Mouse (Mus musculus) embryonic facial prominence, embryonic 14.5 days (tissue): ENCODE results near the gene Cactin. TPM values are rescaled to one million over a fixed set of nuclear protein-coding genes. Genes with fewer than 3 reads are reported as not detected.

Experiments used
- ATAC-seq: fragments of 200-750 bp; cut with Nextera tagmentation; 2 replicates; pipeline ENCODE4 v1.8.0; 2017; ENCODE audit warnings: low read depth, moderate number of reproducible peaks, moderate TSS enrichment
- DNase-seq: peaks from one replicate; pipeline ENCODE4 v3.0.0-alpha.2; 2015; ENCODE audit warnings: low spot score
- H3K27ac ChIP-seq: fragments of 300-500 bp; sonication (generic); replicated peaks from 2 replicates; pipeline ENCODE4 v1.5.1; 2014; ENCODE audit warnings: low read depth, mild to moderate bottlenecking, low read length, moderate library complexity
- H3K27me3 ChIP-seq: fragments of 300-500 bp; sonication (generic); replicated peaks from 2 replicates; pipeline ENCODE4 v1.6.1; 2014; ENCODE audit warnings: low read length; ENCODE audit not compliant: control insufficient read depth, insufficient read depth
- H3K36me3 ChIP-seq: fragments of 300-500 bp; sonication (generic); 2 replicates; pipeline ENCODE4 v1.6.1; 2014; ENCODE audit warnings: low read length, mixed read lengths; ENCODE audit not compliant: control insufficient read depth, insufficient read depth
- H3K4me1 ChIP-seq: fragments of 300-500 bp; sonication (generic); 2 replicates; pipeline ENCODE4 v1.6.1; 2014; ENCODE audit warnings: antibody characterized with exemption, low read length; ENCODE audit not compliant: control insufficient read depth, insufficient read depth
- H3K4me2 ChIP-seq: fragments of 300-500 bp; sonication (generic); 2 replicates; pipeline ENCODE4 v1.6.1; 2014; ENCODE audit warnings: low read depth, mild to moderate bottlenecking, low read length, moderate library complexity, mixed read lengths
- H3K4me3 ChIP-seq: fragments of 300-500 bp; sonication (generic); 2 replicates; pipeline ENCODE4 v1.5.1; 2014; ENCODE audit warnings: low read depth, mild to moderate bottlenecking, low read length
- H3K9ac ChIP-seq: fragments of 300-500 bp; sonication (generic); 2 replicates; pipeline ENCODE4 v1.6.1; 2014; ENCODE audit warnings: low read depth, mild to moderate bottlenecking, low read length, moderate library complexity, mixed read lengths
- H3K9me3 ChIP-seq: fragments of 300-500 bp; sonication (generic); 2 replicates; pipeline ENCODE4 v1.6.1; 2016; ENCODE audit warnings: low read length; ENCODE audit not compliant: control insufficient read depth
- WGBS: fragments of 180-500 bp; shearing (Covaris S2); extraction: QIAGEN DNeasy Blood & Tissue Kit; methylation state at CpG from one replicate; pipeline ENCODE4 v1.1.7; 2014; 5-methylcytosine and 5-hydroxymethylcytosine counted together
- polyA plus RNA-seq: library from polyadenylated mRNA; unstranded; fragments of >200 nt; fragmentation: Nextera tagmentation; extraction: Ambion mirVana; gene quantifications from 2 replicates; pipeline ENCODE4 v1.2.1, GENCODE M21; 2014

Cactin gene
- polyA plus RNA-seq, 1 experiment from 2014 or later: 27.0 TPM

- Histone ChIP-seq H3K27ac (peak overlapping the region; percentile 72; the same call in 1 of the 2 replicates), H3K4me1 (peaks cover 19% of the 10 kb centered on the region), H3K9ac (peak overlapping the region; percentile 85), H3K4me2 (peak overlapping the region; percentile 93), H3K36me3 (peaks cover 13% of the 10 kb centered on the region), H3K9me3 (no peaks in the 10 kb centered on the region), H3K4me3 (peak overlapping the region; percentile 88), H3K27me3 (peaks cover 12% of the 10 kb centered on the region; the same call in 1 of the 2 replicates)
- DNase-seq (no peak), ATAC-seq (no peak)
- 10% methylated on average over 10 of the region's 12 CpGs for WGBS
Measured at GRCm38 (mm10) chr10:81349146-81349545, 28.2 kb downstream of the Cactin start.

- H3K4me2 ChIP-seq: peak overlapping the region; percentile 93
- peaks cover 5% of the 10 kb centered on the region; the same call in 1 of the 2 replicates for H3K27me3 ChIP-seq
- H3K9me3 ChIP-seq: no peaks in the 10 kb centered on the region
- ATAC-seq (no peak), DNase-seq (no peak)
- 0% methylated on average over 10 of the region's 29 CpGs for WGBS
- peaks cover 13% of the 10 kb centered on the region for H3K36me3 ChIP-seq
- peak overlapping the region; percentile 85 for H3K9ac ChIP-seq
- peak overlapping the region; percentile 88 for H3K4me3 ChIP-seq
- peaks cover 19% of the 10 kb centered on the region for H3K4me1 ChIP-seq
- peak overlapping the region; percentile 72 for H3K27ac ChIP-seq
Measured at GRCm38 (mm10) chr10:81349961-81350350, 29.1 kb downstream of the Cactin start.

DNA sequence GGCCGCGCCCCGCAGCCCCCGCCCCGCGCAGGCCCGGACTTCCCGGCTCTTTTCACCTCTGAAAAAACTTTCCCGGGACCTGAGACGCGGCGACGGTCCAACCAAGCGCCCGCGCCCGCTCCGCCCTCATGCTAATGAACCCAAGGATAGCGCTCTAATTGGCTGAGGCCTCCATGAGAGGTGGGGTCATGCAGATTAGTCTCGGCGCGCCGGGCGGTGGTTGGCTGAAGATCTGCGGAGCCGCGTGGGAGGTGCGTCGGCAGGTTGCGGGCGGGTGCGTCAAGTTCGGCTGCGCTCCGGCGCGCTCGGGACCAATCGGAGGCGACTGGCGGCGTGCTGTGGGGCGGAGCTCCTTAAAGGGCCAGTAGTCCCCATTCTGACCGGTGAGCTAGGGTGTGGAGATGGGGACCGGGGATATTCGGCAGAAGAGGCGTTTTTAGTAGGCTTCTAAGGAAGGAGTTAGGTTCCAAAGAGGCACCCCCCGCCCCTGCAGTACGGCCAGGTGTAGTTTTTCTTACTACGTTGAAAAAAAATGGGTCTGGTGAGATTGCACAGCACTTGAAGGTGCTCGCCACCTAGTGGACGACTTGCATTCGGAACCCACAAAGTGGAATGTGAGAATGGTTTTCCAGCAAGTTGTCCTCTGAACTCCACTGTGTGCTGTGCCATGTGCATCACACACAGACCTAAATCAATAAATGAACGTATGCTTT, 29.6 kb downstream of the Cactin start, which contains the start of gene Hmg20b:
TSS of gene Hmg20b (minus strand) at position 130 of the 713 bp plus-strand sequence.
- peak within 1 kb of the TSS; percentile 72 for H3K27ac ChIP-seq
- DNase-seq: peak; percentile 100
- under 1% methylated on average over 49 of the region's 54 CpGs for WGBS
- peak within 1 kb of the TSS; percentile 88 for H3K4me3 ChIP-seq
- H3K36me3 ChIP-seq: peaks cover 13% of the 10 kb centered on the region
- H3K4me2 ChIP-seq: peak within 1 kb of the TSS; percentile 93
- H3K9ac ChIP-seq: peak within 1 kb of the TSS; percentile 85
- no peaks in the 10 kb centered on the region for H3K9me3 ChIP-seq
- no peaks in the 10 kb centered on the region; the same call in 1 of the 2 replicates for H3K27me3 ChIP-seq
- peaks cover 19% of the 10 kb centered on the region for H3K4me1 ChIP-seq
- peak; percentile 96 for ATAC-seq

- no peaks in the 10 kb centered on the region for H3K9me3 ChIP-seq
- H3K4me2 ChIP-seq: no peak overlapping the region
- no peak overlapping the region for H3K4me3 ChIP-seq
- ATAC-seq: no peak
- no peak overlapping the region for H3K9ac ChIP-seq
- 22% methylated on average over 9 of the region's 9 CpGs for WGBS
- DNase-seq: no peak
- no peaks in the 10 kb centered on the region; the same call in 1 of the 2 replicates for H3K27me3 ChIP-seq
- peaks cover 9% of the 10 kb centered on the region; the same call in 1 of the 2 replicates for H3K36me3 ChIP-seq
- no peak overlapping the region for H3K27ac ChIP-seq
- H3K4me1 ChIP-seq: peaks cover 15% of the 10 kb centered on the region
Measured at GRCm38 (mm10) chr10:81351678-81352291, 30.9 kb downstream of the Cactin start.

GRCm38 (mm10) chr10:81354738-81355477, 34.0 kb downstream of the Cactin start:
- Histone ChIP-seq H3K36me3 (no peaks in the 10 kb centered on the region), H3K4me3 (no peak overlapping the region), H3K27ac (peak overlapping the region; percentile 21; the same call in 1 of the 2 replicates), H3K9me3 (no peaks in the 10 kb centered on the region), H3K27me3 (no peaks in the 10 kb centered on the region), H3K4me1 (peaks cover 10% of the 10 kb centered on the region), H3K9ac (peak overlapping the region; percentile 30; the same call in 1 of the 2 replicates), H3K4me2 (no peak overlapping the region)
- DNase-seq (no peak), ATAC-seq (no peak)
- 57% methylated on average over 9 of the region's 9 CpGs for WGBS

- H3K36me3 ChIP-seq: no peaks in the 10 kb centered on the region
- no peak overlapping the region for H3K27ac ChIP-seq
- no peaks in the 10 kb centered on the region for H3K9me3 ChIP-seq
- no peak overlapping the region for H3K4me2 ChIP-seq
- ATAC-seq (no peak), DNase-seq (no peak)
- H3K4me1 ChIP-seq: peaks cover 10% of the 10 kb centered on the region
- 69% methylated on average over 4 of the region's 4 CpGs for WGBS
- H3K9ac ChIP-seq: no peak overlapping the region
- no peaks in the 10 kb centered on the region for H3K27me3 ChIP-seq
- H3K4me3 ChIP-seq: no peak overlapping the region
Measured at GRCm38 (mm10) chr10:81355533-81355932, 34.6 kb downstream of the Cactin start.

DNA sequence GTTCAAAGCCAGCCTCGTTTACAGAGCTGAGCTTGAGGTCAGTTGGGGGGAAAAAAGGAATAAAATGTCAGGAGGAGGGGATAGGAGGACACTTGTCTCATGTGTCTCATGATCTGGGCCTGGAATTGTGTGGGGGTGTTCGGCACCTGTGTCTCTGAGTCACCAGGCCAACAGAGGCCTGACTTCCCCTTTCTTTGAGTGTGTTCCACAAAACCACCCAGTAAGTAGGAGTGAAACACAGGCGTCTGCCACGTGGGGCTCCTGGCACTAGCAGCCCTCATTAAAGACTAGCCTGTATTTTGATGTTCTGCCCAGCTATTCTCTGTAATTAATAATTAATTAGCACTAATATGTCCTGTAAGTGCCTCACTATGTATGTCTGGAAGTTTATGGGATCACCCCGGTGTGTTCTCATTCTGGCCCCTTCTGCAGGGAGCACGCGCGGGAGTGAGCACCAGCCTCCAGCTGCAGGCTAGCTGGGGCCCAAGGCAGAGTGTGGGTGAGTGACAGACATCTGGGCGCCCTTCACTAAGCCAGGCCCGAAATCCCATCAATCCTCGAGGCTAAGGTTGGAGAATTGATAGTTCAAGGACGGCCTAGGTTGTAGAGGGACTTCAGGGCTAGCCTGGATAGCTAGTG, 35.6 kb downstream of the Cactin start:
- no peak overlapping the region for H3K27ac ChIP-seq
- H3K9ac ChIP-seq: no peak overlapping the region
- H3K9me3 ChIP-seq: no peaks in the 10 kb centered on the region
- peaks cover 10% of the 10 kb centered on the region for H3K4me1 ChIP-seq
- peak overlapping the region; percentile 81; the same call in 1 of the 2 replicates for H3K4me3 ChIP-seq
- no peaks in the 10 kb centered on the region for H3K36me3 ChIP-seq
- WGBS: 52% methylated on average over 12 of the region's 12 CpGs
- no peak for ATAC-seq
- DNase-seq: no peak
- H3K27me3 ChIP-seq: no peaks in the 10 kb centered on the region
- peak overlapping the region; percentile 98; the same call in 1 of the 2 replicates for H3K4me2 ChIP-seq
